18 mouse cellular contexts compared by ENCODE assay signal in the genomic region with DNA sequence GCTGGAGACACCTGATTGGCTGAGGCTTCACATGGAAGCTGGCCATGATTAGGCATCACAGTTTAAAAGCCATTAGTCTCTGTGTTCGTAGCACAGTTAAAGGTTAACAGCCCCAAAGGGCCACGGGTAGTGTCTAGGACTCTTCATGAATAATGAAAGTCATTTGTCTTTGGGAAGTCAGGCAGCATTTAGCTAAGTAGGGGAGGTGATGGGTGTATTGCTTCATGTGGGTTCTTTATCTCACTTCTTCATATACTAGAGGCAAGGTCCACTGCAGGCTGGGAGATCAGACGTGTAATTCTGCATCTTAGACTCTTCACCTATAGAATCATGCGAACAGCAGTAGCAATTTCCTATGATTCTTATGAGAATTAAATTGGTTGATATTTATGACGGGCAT. TPM values are rescaled to one million over a fixed set of nuclear protein-coding genes. Genes with fewer than 3 reads are reported as not detected.
"Had no signal": no experiment of that assay in that cellular context is flagged by ENCODE, and none has a peak within 500 bp of the region (broad histone marks: within the 10 kb centered on the region; RNA-seq: fewer than 3 reads in every experiment).

No protein-coding gene starts in this region.

- H3K27me3 ChIP-seq: kidney, embryonic 15.5 days; liver, embryonic 13.5 days had no signal

- H3K9ac ChIP-seq: kidney, embryonic 15.5 days; liver, embryonic 13.5 days had no signal

- H3K9me3 ChIP-seq: kidney, embryonic 15.5 days; liver, embryonic 13.5 days had no signal

- H3K4me2 ChIP-seq: kidney, embryonic 15.5 days; liver, embryonic 13.5 days; midbrain, embryonic 11.5 days had no signal

- H3K4me3 ChIP-seq: kidney, embryonic 15.5 days; left cerebral cortex, adult 2 months; liver, embryonic 13.5 days had no signal

- H3K4me1 ChIP-seq: liver, embryonic 13.5 days had no signal

- H3K36me3 ChIP-seq: kidney, embryonic 15.5 days; liver, embryonic 13.5 days had no signal

- H3K27ac ChIP-seq: kidney, embryonic 15.5 days; left cerebral cortex, adult 2 months; liver, embryonic 13.5 days had no signal

- DNase-seq: kidney, adult 11 months; kidney, adult 8-10 months; kidney, postnatal 10 days; kidney, postnatal 36 days; liver, embryonic 13.5 days; lung, adult 2 months; lung, postnatal 14 days; lung, postnatal 4 days; midbrain, embryonic 14.5 days; retina, postnatal 1 day; right cerebral cortex, postnatal 25 days; thymus, adult 18-20 months; thymus, postnatal 36 days had no signal

RNA-seq across cellular contexts. Expression of gene Adgrf5, which starts 44.2 kb away (rescaled TPM):
- total RNA-seq: megakaryocyte-erythroid progenitor cell, adult 5-6 weeks; neutrophil, adult 5-6 weeks had no signal
